Mouse (Mus musculus): ENCODE data around the gene Scn4a. TPM values are rescaled to one million over a fixed set of nuclear protein-coding genes. Genes with fewer than 3 reads are reported as not detected.
A peak's percentile ranks its signal among the peaks of the same experiment; 100 is the strongest.

Gene Scn4a
- total RNA-seq, 2 experiments from 2014 or later, result 0.09 to 0.34 TPM

DNA sequence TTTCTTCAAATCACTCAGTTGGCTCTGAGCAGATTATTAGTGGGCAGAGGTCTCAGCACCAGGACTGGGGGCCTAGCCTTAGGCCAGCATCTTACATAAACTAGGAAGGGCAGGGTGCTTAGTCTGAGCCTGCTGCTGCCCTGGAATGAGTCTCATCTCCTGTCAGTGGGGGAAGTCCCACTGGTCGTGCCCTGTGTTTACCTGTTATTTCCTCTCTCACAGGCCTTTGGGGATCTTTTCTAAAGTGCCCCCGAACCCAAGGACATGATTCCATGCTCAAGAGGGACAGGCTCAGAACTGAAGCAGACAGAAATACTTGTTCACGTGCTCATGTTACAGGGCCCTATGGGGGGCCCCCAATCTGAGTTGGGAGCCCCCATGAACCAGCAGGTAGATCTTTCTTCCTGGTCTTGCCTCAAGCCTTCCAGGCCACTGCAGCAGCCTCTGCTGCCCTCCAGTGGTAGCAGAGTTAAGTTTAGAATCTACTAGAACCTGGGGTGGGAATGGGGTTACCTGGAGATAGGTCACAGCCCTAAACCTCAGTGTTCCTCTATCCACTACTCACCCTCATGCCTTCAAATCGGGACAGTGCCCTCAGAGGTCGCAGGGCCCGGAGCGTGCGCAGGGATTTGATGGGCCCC, 27.4 kb downstream of the Scn4a start:
- peak; percentile 27 to 71 for DNase-seq (ENCODE audit: extremely low spot score in 1 of 2, low spot score in 2 of 2)
- intact Hi-C loops (cut with DNase I), result loop anchor here (5.0 kb wide), 1 partner anchor 67 kb away; no protein-coding TSS in a partner anchor

GRCm38 (mm10) chr11:106324858-106325257, 28.2 kb downstream of the Scn4a start:
- DNase-seq (ENCODE audit: extremely low spot score in 1 of 2, low spot score in 2 of 2), result no peak
- intact Hi-C loops (cut with DNase I), result loop anchor here (5.0 kb wide), 2 partner anchors 48 to 67 kb away; partner anchors contain the start of gene Tcam1

DNA sequence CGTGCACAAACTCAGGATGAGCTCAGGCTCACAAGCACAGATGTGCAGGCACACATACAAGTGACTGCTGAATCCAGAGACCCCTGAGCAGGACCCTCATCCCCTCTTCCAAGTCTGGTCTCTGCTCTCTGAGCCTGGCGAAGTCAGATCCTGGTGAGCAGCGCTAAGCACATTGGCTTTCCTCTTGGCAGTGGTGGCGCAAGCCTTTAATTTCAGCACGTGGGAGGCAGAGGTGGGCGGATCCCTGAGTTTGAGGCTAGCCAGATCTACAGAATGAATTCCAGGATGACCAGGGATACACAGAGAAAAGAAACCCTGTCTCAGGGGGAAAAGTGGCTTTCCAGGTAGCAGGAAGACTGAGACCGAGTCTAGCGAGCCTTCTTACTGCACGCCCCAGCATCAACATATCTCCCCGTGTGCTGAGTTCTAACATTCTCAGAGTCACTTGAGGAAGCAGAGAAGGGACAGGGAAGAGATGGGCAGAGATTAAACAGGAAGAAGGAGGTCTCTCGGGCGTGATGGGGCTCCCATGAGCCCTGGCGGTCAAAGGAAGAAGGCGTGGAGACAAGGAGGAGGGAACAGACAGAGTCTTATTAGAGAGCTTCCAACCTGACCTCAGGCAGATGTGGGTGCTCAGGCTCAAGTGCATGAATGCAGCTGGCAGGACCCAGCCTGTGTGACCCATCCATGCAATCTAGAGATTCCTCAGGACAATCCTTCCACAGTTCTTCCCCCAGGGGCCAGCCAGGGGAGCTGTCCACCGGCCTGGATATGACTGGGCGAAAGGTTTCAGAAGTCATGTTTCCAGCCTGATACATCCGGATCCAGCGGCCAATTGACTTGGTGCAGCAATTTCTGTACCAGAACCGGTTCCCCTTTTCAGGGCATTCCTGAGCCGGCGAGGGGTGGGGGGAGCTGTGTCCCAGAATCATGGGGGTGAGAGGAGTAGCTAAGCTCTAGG, 34.4 kb downstream of the Scn4a start:
- DNase-seq (ENCODE audit: extremely low spot score in 1 of 2, low spot score in 2 of 2), result no peak
- intact Hi-C loops (cut with DNase I), result no loop called here

DNA sequence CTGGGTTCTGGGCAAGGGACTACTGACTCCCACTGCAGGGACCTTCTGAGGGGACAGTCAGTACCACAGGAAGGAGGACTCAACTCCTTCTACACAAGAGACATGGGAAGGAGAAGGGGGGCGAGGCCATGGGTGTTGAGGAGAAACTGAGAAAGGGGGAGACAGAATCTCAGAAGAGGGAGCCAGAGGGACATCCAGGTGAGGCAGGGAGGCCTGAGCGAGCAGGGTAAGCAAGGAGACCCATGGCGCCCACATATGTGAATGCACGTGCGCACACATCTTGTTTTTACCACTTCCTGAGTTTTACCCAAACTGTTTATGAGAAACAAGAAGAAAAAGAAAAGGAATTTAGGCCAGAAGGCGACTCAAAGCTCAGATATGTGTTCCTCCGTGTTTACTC, 35.3 kb downstream of the Scn4a start:
- DNase-seq (ENCODE audit: extremely low spot score in 1 of 2, low spot score in 2 of 2), result no peak
- intact Hi-C loops (cut with DNase I), result no loop called here

- no peak for DNase-seq (ENCODE audit: extremely low spot score in 1 of 2, low spot score in 2 of 2)
- intact Hi-C loops (cut with DNase I), result no loop called here
Observed at GRCm38 (mm10) chr11:106316416-106316815, 36.7 kb downstream of the Scn4a start.

GRCm38 (mm10) chr11:106314333-106314812, 38.7 kb downstream of the Scn4a start, which contains the start of gene Cd79b:
Cd79b (minus strand) TSS chr11:106314762.
- intact Hi-C loops (cut with DNase I), result no loop called here

DNA sequence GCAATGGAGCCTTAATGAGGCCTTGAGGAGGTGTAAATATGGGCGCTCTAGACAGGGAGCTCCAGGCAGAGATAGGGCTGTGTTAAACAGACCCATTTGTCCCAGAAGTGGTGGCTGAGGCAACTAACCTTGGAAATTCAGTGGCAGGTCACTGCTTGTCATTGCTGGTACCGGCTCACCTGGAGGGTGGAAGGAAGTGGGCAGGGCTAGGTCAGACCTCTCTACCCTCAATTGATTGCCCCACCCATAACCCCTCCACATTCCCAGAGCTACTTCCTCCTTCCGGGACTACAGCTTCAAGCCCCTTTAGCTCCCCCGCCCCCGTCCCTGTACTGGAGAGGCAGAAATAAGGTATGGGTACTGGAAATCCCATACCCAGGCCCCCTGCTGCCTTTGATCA, 39.6 kb downstream of the Scn4a start:
- DNase-seq (ENCODE audit: extremely low spot score in 1 of 2, low spot score in 2 of 2), result no peak
- intact Hi-C loops (cut with DNase I), result no loop called here

More at GRCm38 (mm10) chr11:106314333-106314812, 38.7 kb downstream of the Scn4a start, which contains the start of gene Cd79b:
- no peak for DNase-seq (ENCODE audit: extremely low spot score in 1 of 2, low spot score in 2 of 2)

GRCm38 (mm10) chr11:106310123-106310522, 43.0 kb downstream of the Scn4a start:
- DNase-seq (ENCODE audit: extremely low spot score in 1 of 2, low spot score in 2 of 2), result no peak
- intact Hi-C loops (cut with DNase I), result no loop called here

- no peak for DNase-seq (ENCODE audit: extremely low spot score in 1 of 2, low spot score in 2 of 2)
- intact Hi-C loops (cut with DNase I), result loop anchor here (10.0 kb wide), 1 partner anchor 317 kb away; no protein-coding TSS in a partner anchor
Observed at GRCm38 (mm10) chr11:106308162-106308561, 44.9 kb downstream of the Scn4a start.

- intact Hi-C loops (cut with DNase I), result loop anchor here (10.0 kb wide), 1 partner anchor 317 kb away; no protein-coding TSS in a partner anchor
- no peak for DNase-seq (ENCODE audit: extremely low spot score in 1 of 2, low spot score in 2 of 2)
Observed at GRCm38 (mm10) chr11:106307432-106307831, 45.7 kb downstream of the Scn4a start.

- intact Hi-C loops (cut with DNase I), result loop anchor here (10.0 kb wide), 1 partner anchor 318 kb away; no protein-coding TSS in a partner anchor
- no peak for DNase-seq (ENCODE audit: extremely low spot score in 1 of 2, low spot score in 2 of 2)
Observed at GRCm38 (mm10) chr11:106306758-106307157, 46.3 kb downstream of the Scn4a start.

- no peak for DNase-seq (ENCODE audit: extremely low spot score in 1 of 2, low spot score in 2 of 2)
- intact Hi-C loops (cut with DNase I), result loop anchor here (10.0 kb wide), 1 partner anchor 319 kb away; no protein-coding TSS in a partner anchor
Observed at GRCm38 (mm10) chr11:106306065-106306385, 47.1 kb downstream of the Scn4a start.

- DNase-seq (ENCODE audit: extremely low spot score in 1 of 2, low spot score in 2 of 2), result no peak
- intact Hi-C loops (cut with DNase I), result loop anchor here (10.0 kb wide), 1 partner anchor 319 kb away; no protein-coding TSS in a partner anchor
Observed at GRCm38 (mm10) chr11:106305348-106306064, 47.6 kb downstream of the Scn4a start.

GRCm38 (mm10) chr11:106302634-106303033, 50.5 kb downstream of the Scn4a start:
- intact Hi-C loops (cut with DNase I), result loop anchor here (10.0 kb wide), 1 partner anchor 322 kb away; no protein-coding TSS in a partner anchor

GRCm38 (mm10) chr11:106301765-106302164, 51.3 kb downstream of the Scn4a start, which contains the start of gene Gh:
Gh (minus strand) TSS chr11:106301865.
- DNase-seq (ENCODE audit: extremely low spot score in 1 of 2, low spot score in 2 of 2), result no peak
- intact Hi-C loops (cut with DNase I), result loop anchor here (10.0 kb wide), 1 partner anchor 323 kb away; no protein-coding TSS in a partner anchor

More at GRCm38 (mm10) chr11:106302634-106303033, 50.5 kb downstream of the Scn4a start:
- no peak for DNase-seq (ENCODE audit: extremely low spot score in 1 of 2, low spot score in 2 of 2)

- intact Hi-C loops (cut with DNase I), result no loop called here
- no peak for DNase-seq (ENCODE audit: extremely low spot score in 1 of 2, low spot score in 2 of 2)
Observed at GRCm38 (mm10) chr11:106291861-106292260, 61.2 kb downstream of the Scn4a start.

- intact Hi-C loops (cut with DNase I), result no loop called here
- DNase-seq (ENCODE audit: extremely low spot score in 1 of 2, low spot score in 2 of 2), result no peak
Observed at GRCm38 (mm10) chr11:106290376-106290775, 62.7 kb downstream of the Scn4a start.

DNA sequence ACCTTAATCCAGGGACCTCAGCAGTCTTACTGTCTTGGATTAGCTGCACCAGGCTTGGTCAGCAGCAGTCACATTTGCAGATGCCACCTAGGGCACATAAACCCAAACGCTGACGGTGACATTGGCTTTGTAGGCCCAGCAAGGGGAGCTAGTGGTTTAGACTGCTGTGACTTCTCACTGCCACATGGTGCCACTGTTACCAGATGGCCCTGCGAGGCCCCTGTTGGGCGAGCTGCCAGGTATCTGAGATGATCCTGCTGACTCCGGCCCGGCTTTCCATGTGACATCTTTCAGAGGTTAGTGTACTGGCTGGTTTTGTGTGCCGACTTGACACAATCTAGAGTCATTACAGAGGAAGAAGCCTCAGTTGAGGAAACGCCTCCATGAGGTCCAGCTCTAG, 63.7 kb downstream of the Scn4a start:
- intact Hi-C loops (cut with DNase I), result no loop called here

More for the DNA sequence above, 63.7 kb downstream of the Scn4a start:
- peak in 1 of 2 experiments; percentile 80 for DNase-seq (ENCODE audit: extremely low spot score in 1 of 2, low spot score in 2 of 2)
